Mouse (Mus musculus): ENCODE data around the gene Gm35134. TPM values are rescaled to one million over a fixed set of nuclear protein-coding genes. Genes with fewer than 3 reads are reported as not detected.
"Not testable (repeated sequence)": the region's sequence is repeated elsewhere in the genome, so short reads cannot be mapped to it uniquely, and the experiment has no call there.

The Gm35134 gene
- polyA plus RNA-seq (2015; fragmentation: Nextera tagmentation; extraction: Ambion mirVana): not detected in 2 replicates

- H3K9ac ChIP-seq; H3K9me3 ChIP-seq; H3K27ac ChIP-seq; H3K4me1 ChIP-seq; H3K27me3 ChIP-seq (replicated peaks); ATAC-seq (ENCODE audit: insufficient read depth, low FRiP score, low read depth); H3K4me3 ChIP-seq (replicated peaks); H3K36me3 ChIP-seq; H3K4me2 ChIP-seq: not testable (repeated sequence)
- WGBS: no CpG with 5 or more reads among the region's 7 CpGs
These were observed at the start of gene Gm35134 for GRCm38 (mm10) chrY:19112707-19113106. Gm35134 (plus strand) TSS chrY:19113007.

All from stomach, embryonic 15.5 days (tissue).